Mouse (Mus musculus): ENCODE measurements around the gene Gm10065. TPM values are rescaled to one million over a fixed set of nuclear protein-coding genes. Genes with fewer than 3 reads are reported as not detected.
"Not testable (repeated sequence)": the region's sequence is repeated elsewhere in the genome, so short reads cannot be mapped to it uniquely, and the experiment has no call there.

Gene Gm10065
- polyA plus RNA-seq, 1 experiment from 2014 or later, result 0.67 TPM

DNA sequence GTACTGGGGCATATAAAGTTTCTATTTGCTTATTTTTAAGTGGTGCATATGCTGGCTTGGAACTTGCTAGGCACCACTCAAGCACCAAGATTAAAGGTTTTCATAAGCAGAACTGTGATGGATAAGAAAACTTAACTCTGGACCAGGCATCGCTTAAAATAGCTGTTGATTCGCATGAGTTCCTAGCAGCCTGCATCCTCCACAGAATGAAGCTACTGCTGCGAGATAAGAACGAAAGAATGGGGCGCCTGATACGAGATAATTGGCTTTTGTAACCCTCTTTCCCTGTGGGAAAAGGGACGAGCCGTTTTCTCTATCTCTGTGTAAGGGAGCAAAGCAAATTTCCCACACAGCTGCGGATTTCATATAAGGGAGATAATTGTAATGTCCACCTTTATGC, 10.1 kb downstream of the Gm10065 start:
- Histone ChIP-seq H3K9ac (ENCODE audit: low read length) (no peak overlapping the region), H3K4me3 (ENCODE audit: low read depth, low read length) (no peak overlapping the region), H3K4me2 (ENCODE audit: low read depth, severe bottlenecking) (no peak overlapping the region; the same call in 1 of the 2 replicates), H3K27ac (replicated peaks; ENCODE audit: low read depth, low read length) (no peak overlapping the region), H3K9me3 (ENCODE audit: control insufficient read depth, low read length) (no peaks in the 10 kb centered on the region), H3K4me1 (ENCODE audit: control insufficient read depth, insufficient read depth, low read length) (no peaks in the 10 kb centered on the region), H3K36me3 (ENCODE audit: control insufficient read depth, insufficient read depth, low read length) (no peaks in the 10 kb centered on the region), H3K27me3 (ENCODE audit: control insufficient read depth, insufficient read depth, low read length) (no peaks in the 10 kb centered on the region)
- WGBS, result 40% methylated on average over 9 of the region's 9 CpGs
- DNase-seq (ENCODE audit: low spot score) (no peak), ATAC-seq (ENCODE audit: insufficient number of reproducible peaks, low FRiP score, low TSS enrichment, low read depth) (no peak)

DNA sequence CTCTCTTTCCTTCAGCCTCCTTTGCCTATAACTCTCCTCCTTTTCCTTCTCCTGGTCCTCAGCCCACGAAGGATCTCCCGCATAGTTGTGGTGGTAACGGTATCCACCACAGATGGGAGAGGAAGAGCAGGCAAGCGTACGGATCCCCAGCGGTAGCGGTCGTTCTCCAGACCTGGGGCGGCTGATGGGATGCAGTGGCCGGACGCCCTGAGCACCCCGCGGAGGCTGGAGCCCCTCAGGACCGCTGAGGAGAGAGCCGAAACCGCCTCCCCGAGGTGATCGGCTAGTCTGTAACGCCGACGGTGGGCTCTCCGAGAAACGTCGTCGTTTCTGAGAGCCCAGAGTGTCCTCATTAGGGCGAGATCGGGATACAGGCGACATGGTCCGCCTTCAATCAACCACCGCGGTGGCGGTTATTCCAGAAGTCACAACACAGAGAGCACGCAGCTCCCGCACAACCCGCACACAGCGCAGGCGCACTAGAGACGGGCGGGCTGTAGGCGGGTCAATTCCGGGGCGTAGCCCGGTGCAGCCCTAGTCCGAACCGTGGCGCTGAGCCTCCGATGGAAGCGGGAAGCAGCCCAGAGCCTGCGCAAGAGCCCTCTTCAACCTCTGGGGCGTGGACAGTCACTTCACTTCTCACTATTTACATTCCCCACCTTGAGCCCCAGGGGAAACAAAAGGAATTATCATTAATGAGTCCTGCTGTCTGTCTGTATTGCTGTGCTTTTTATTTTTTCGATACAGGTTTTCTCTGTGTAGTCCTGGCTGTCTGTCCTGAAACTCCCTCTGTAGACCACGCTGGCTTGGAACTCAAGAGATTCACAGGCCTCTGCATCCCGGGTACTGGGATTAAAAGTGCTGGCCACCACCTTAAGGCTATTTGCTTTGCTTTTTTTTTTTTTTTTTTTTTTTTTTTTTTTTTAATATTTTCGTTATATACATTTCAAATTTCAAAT, 10.9 kb downstream of the Gm10065 start, which contains the start of gene Nkapl:
Nkapl (minus strand) TSS at position 449 of the 959 bp plus-strand sequence.
- DNase-seq (ENCODE audit: low spot score), result peak; percentile 87
- no peaks in the 10 kb centered on the region for H3K9me3 ChIP-seq (ENCODE audit: control insufficient read depth, low read length)
- H3K4me3 ChIP-seq (ENCODE audit: low read depth, low read length), result peak within 1 kb of the TSS; percentile 54
- peak; percentile 97 for ATAC-seq (ENCODE audit: insufficient number of reproducible peaks, low FRiP score, low TSS enrichment, low read depth)
- no peak within 1 kb of the TSS for H3K27ac ChIP-seq (replicated peaks; ENCODE audit: low read depth, low read length)
- H3K4me2 ChIP-seq (ENCODE audit: low read depth, severe bottlenecking), result peak within 1 kb of the TSS; percentile 88
- no peaks in the 10 kb centered on the region for H3K4me1 ChIP-seq (ENCODE audit: control insufficient read depth, insufficient read depth, low read length)
- WGBS, result 1% methylated on average over 54 of the region's 54 CpGs
- no peaks in the 10 kb centered on the region for H3K27me3 ChIP-seq (ENCODE audit: control insufficient read depth, insufficient read depth, low read length)
- peak within 1 kb of the TSS; percentile 74 for H3K9ac ChIP-seq (ENCODE audit: low read length)
- H3K36me3 ChIP-seq (ENCODE audit: control insufficient read depth, insufficient read depth, low read length), result no peaks in the 10 kb centered on the region

DNA sequence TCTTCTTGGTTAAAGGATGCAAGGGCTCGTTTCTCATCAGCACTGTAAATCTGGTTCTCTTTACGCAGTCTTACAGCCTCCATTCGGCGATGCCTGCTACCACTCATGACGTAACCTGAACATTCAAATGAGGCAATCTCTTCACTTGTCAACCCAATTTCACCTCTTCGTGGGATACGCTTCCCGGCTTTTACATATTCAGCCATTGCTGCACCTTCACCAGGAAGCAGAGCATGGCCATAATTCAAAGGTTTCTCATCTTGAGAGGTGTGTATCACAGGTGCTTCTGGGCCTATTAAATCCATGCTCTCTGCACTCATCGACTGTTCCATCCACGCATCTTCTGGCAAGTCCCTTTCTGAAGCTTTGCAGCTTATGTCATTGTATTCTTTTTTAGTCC, 11.9 kb downstream of the Gm10065 start:
- H3K27ac ChIP-seq (replicated peaks; ENCODE audit: low read depth, low read length), result no peak overlapping the region
- H3K9me3 ChIP-seq (ENCODE audit: control insufficient read depth, low read length), result no peaks in the 10 kb centered on the region
- no peaks in the 10 kb centered on the region for H3K36me3 ChIP-seq (ENCODE audit: control insufficient read depth, insufficient read depth, low read length)
- DNase-seq (ENCODE audit: low spot score), result no peak
- ATAC-seq (ENCODE audit: insufficient number of reproducible peaks, low FRiP score, low TSS enrichment, low read depth), result no peak
- no peaks in the 10 kb centered on the region for H3K4me1 ChIP-seq (ENCODE audit: control insufficient read depth, insufficient read depth, low read length)
- no peaks in the 10 kb centered on the region for H3K27me3 ChIP-seq (ENCODE audit: control insufficient read depth, insufficient read depth, low read length)
- H3K9ac ChIP-seq (ENCODE audit: low read length), result no peak overlapping the region
- 78% methylated on average over 10 of the region's 10 CpGs for WGBS
- no peak overlapping the region for H3K4me2 ChIP-seq (ENCODE audit: low read depth, severe bottlenecking)
- no peak overlapping the region for H3K4me3 ChIP-seq (ENCODE audit: low read depth, low read length)

DNA sequence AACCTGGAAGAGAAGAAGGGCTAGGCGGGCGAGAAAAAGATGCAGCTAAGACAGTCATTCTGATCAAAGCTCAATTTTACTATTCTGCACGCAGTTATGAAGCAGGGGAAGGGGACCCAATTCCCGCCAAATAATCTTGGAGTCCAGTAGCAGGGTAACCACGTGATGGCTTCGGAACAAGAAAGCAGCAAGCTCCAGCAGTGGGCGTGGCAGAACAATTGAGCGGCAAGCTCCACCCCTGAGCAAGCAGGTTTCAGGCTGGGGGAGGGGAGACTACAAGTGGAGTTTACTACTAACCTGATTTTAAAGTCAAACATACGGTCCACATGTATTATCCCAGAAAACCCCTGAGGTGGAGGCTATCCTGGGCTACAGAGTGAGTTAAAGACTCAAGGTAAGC, 16.7 kb downstream of the Gm10065 start:
- H3K27ac ChIP-seq (replicated peaks; ENCODE audit: low read depth, low read length); H3K9ac ChIP-seq (ENCODE audit: low read length); ATAC-seq (ENCODE audit: insufficient number of reproducible peaks, low FRiP score, low TSS enrichment, low read depth); H3K4me2 ChIP-seq (ENCODE audit: low read depth, severe bottlenecking); DNase-seq (ENCODE audit: low spot score); H3K4me3 ChIP-seq (ENCODE audit: low read depth, low read length); H3K27me3 ChIP-seq (ENCODE audit: control insufficient read depth, insufficient read depth, low read length); H3K4me1 ChIP-seq (ENCODE audit: control insufficient read depth, insufficient read depth, low read length); H3K9me3 ChIP-seq (ENCODE audit: control insufficient read depth, low read length); H3K36me3 ChIP-seq (ENCODE audit: control insufficient read depth, insufficient read depth, low read length): not testable (repeated sequence)
- WGBS, result 48% methylated on average over 9 of the region's 9 CpGs

DNA sequence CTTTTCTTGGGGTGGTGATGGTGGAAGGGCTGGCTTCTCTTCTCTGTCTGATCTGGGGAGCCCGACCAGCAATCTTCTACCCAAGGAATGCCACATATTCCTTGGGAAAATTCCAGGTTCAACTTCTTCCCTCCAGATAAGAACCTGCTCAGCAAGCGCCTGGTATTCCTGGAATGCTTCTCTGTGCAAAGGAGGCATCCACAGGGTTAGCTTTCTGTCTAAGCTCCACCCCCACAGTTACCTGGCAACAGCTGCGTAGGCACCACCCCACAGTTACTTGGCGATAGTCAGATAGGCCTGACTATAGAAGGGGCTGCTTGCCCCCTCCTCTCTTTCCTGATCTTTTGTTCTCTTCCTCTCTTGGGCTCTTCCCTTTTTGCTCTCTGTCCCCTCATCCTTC, 22.9 kb downstream of the Gm10065 start:
- no peaks in the 10 kb centered on the region for H3K4me1 ChIP-seq (ENCODE audit: control insufficient read depth, insufficient read depth, low read length)
- no peaks in the 10 kb centered on the region for H3K36me3 ChIP-seq (ENCODE audit: control insufficient read depth, insufficient read depth, low read length)
- WGBS, result 24% methylated on average over 4 of the region's 4 CpGs
- H3K27me3 ChIP-seq (ENCODE audit: control insufficient read depth, insufficient read depth, low read length), result no peaks in the 10 kb centered on the region
- H3K9me3 ChIP-seq (ENCODE audit: control insufficient read depth, low read length), result no peaks in the 10 kb centered on the region
- H3K4me3 ChIP-seq (ENCODE audit: low read depth, low read length), result no peak overlapping the region
- ATAC-seq (ENCODE audit: insufficient number of reproducible peaks, low FRiP score, low TSS enrichment, low read depth), result no peak
- no peak for DNase-seq (ENCODE audit: low spot score)
- H3K9ac ChIP-seq (ENCODE audit: low read length), result no peak overlapping the region
- H3K27ac ChIP-seq (replicated peaks; ENCODE audit: low read depth, low read length), result no peak overlapping the region
- no peak overlapping the region for H3K4me2 ChIP-seq (ENCODE audit: low read depth, severe bottlenecking)

DNA sequence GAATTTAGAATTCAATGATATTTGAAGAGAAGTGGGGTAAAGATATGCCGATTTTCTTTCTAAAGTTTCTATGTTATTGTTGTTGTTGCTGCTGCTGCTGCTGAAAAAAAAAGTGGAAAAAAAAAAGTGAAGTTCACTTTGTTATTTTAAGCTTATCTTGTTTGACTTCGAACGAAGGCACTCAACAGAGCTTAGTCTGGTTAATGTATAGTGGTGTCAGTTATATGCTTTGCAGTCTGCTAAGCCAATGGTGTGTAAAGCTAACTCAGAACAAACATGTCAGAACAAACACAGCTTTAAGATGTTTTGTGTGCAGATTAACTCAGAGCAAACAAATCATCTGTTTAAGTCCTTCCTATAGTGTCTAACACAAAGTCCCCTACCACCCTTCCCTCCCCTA, 25.1 kb downstream of the Gm10065 start:
- 92% methylated on average over 3 of the region's 3 CpGs for WGBS
- DNase-seq (ENCODE audit: low spot score) (no peak), ATAC-seq (ENCODE audit: insufficient number of reproducible peaks, low FRiP score, low TSS enrichment, low read depth) (no peak)
- Histone ChIP-seq H3K27me3 (ENCODE audit: control insufficient read depth, insufficient read depth, low read length) (no peaks in the 10 kb centered on the region), H3K9ac (ENCODE audit: low read length) (no peak overlapping the region), H3K4me3 (ENCODE audit: low read depth, low read length) (no peak overlapping the region), H3K27ac (replicated peaks; ENCODE audit: low read depth, low read length) (no peak overlapping the region), H3K4me2 (ENCODE audit: low read depth, severe bottlenecking) (no peak overlapping the region), H3K36me3 (ENCODE audit: control insufficient read depth, insufficient read depth, low read length) (no peaks in the 10 kb centered on the region), H3K4me1 (ENCODE audit: control insufficient read depth, insufficient read depth, low read length) (no peaks in the 10 kb centered on the region), H3K9me3 (ENCODE audit: control insufficient read depth, low read length) (no peaks in the 10 kb centered on the region)

DNA sequence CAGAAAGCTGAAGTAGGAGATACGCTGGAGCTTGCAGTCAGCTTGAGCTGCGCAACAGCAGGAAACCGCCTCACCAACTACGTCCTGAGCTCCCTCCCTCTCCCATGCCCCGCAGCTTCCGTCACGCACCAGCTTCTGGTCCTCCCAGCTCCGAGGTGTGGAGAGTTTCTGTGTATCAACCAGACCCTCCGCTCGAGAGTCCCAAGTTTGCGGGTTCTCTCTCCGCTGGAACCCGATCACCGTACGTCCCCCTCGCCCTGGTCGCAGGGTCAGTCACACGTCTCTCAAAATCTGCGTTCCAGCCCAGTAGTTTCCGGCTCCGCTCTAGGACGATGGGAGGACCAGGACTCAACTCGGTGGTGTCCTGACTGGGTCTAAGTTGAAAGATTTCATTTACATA, 25.8 kb downstream of the Gm10065 start, which contains the start of gene Zscan26:
Zscan26 (minus strand) TSS at position 282 of the 400 bp plus-strand sequence.
- 1% methylated on average over 23 of the region's 23 CpGs for WGBS
- no peaks in the 10 kb centered on the region for H3K9me3 ChIP-seq (ENCODE audit: control insufficient read depth, low read length)
- ATAC-seq (ENCODE audit: insufficient number of reproducible peaks, low FRiP score, low TSS enrichment, low read depth), result peak; percentile 81

DNA sequence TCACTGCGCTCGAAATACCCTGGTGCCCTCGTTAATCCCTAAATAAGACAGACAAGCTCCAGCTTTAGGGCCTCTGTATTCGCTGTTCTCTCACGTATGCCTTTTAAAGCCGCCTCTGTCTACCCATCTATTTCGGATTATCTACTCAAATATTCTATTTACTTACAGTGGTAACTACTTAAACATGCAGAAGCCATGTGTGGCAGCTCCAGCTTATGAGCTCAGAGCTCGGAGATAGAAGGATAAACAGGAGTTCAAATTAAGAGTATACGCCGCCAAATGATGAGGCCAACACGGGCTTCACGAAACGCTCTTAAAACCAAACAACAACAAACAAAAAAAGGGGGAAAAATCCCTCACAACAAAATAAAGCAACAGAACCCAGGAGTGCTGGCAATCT, 26.2 kb downstream of the Gm10065 start:
- H3K9me3 ChIP-seq (ENCODE audit: control insufficient read depth, low read length), result no peaks in the 10 kb centered on the region
- peak overlapping the region; percentile 66 for H3K4me3 ChIP-seq (ENCODE audit: low read depth, low read length)
- H3K36me3 ChIP-seq (ENCODE audit: control insufficient read depth, insufficient read depth, low read length), result no peaks in the 10 kb centered on the region
- H3K4me2 ChIP-seq (ENCODE audit: low read depth, severe bottlenecking), result peak overlapping the region; percentile 78
- ATAC-seq (ENCODE audit: insufficient number of reproducible peaks, low FRiP score, low TSS enrichment, low read depth) (no peak), DNase-seq (ENCODE audit: low spot score) (no peak)
- H3K27me3 ChIP-seq (ENCODE audit: control insufficient read depth, insufficient read depth, low read length), result no peaks in the 10 kb centered on the region
- H3K4me1 ChIP-seq (ENCODE audit: control insufficient read depth, insufficient read depth, low read length), result no peaks in the 10 kb centered on the region
- WGBS, result 4% methylated on average over 13 of the region's 13 CpGs
- peak overlapping the region; percentile 77 for H3K9ac ChIP-seq (ENCODE audit: low read length)
- no peak overlapping the region for H3K27ac ChIP-seq (replicated peaks; ENCODE audit: low read depth, low read length)

More for the DNA sequence above, 25.8 kb downstream of the Gm10065 start, which contains the start of gene Zscan26:
- DNase-seq (ENCODE audit: low spot score), result peak; percentile 89
- no peaks in the 10 kb centered on the region for H3K27me3 ChIP-seq (ENCODE audit: control insufficient read depth, insufficient read depth, low read length)
- peak within 1 kb of the TSS; percentile 77 for H3K9ac ChIP-seq (ENCODE audit: low read length)
- H3K36me3 ChIP-seq (ENCODE audit: control insufficient read depth, insufficient read depth, low read length), result no peaks in the 10 kb centered on the region
- no peak within 1 kb of the TSS for H3K27ac ChIP-seq (replicated peaks; ENCODE audit: low read depth, low read length)
- no peaks in the 10 kb centered on the region for H3K4me1 ChIP-seq (ENCODE audit: control insufficient read depth, insufficient read depth, low read length)
- H3K4me2 ChIP-seq (ENCODE audit: low read depth, severe bottlenecking), result peak within 1 kb of the TSS; percentile 78
- H3K4me3 ChIP-seq (ENCODE audit: low read depth, low read length), result peak within 1 kb of the TSS; percentile 66
